Mouse (Mus musculus): Measurements from ENCODE around the gene Snapc2.

The Snapc2 gene

GRCm38 (mm10) chr8:4252934-4253841 is at the start of gene Snapc2:
Gene Snapc2 (plus strand): TSS chr8:4253080.
- DNase-seq: peak; percentile 93

GRCm38 (mm10) chr8:4205246-4206123 is 47.4 kb upstream of the Snapc2 start:
- no peak for DNase-seq

GRCm38 (mm10) chr8:4206182-4207015 is 46.5 kb upstream of the Snapc2 start:
- peak; percentile 60 for DNase-seq

GRCm38 (mm10) chr8:4207016-4207350 is 45.9 kb upstream of the Snapc2 start:
- DNase-seq: no peak

- no peak for DNase-seq
Observed at GRCm38 (mm10) chr8:4211097-4211496, 41.8 kb upstream of the Snapc2 start.

GRCm38 (mm10) chr8:4212809-4213209 is 40.1 kb upstream of the Snapc2 start:
- no peak for DNase-seq

GRCm38 (mm10) chr8:4213210-4214005 is 39.5 kb upstream of the Snapc2 start:
- peak; percentile 55 for DNase-seq

- peak; percentile 46 for DNase-seq
Observed at GRCm38 (mm10) chr8:4214006-4214980, 38.6 kb upstream of the Snapc2 start.

GRCm38 (mm10) chr8:4216296-4216695 is 36.6 kb upstream of the Snapc2 start:
- DNase-seq: no peak

GRCm38 (mm10) chr8:4216791-4217621 is 35.9 kb upstream of the Snapc2 start, which contains the start of gene Prr36:
Gene Prr36 (minus strand): TSS chr8:4217459.
- DNase-seq: peak; percentile 81

GRCm38 (mm10) chr8:4219617-4220016 is 33.3 kb upstream of the Snapc2 start:
- no peak for DNase-seq

- DNase-seq: no peak
Observed at GRCm38 (mm10) chr8:4222059-4222458, 30.8 kb upstream of the Snapc2 start.

- DNase-seq: no peak
Observed at GRCm38 (mm10) chr8:4226323-4226722, 26.6 kb upstream of the Snapc2 start.

GRCm38 (mm10) chr8:4226739-4227347 is 26.0 kb upstream of the Snapc2 start, which contains the start of gene Lrrc8e:
Gene Lrrc8e (plus strand): TSS chr8:4226827.
- no peak for DNase-seq

GRCm38 (mm10) chr8:4227919-4228318 is 25.0 kb upstream of the Snapc2 start:
- DNase-seq: no peak

GRCm38 (mm10) chr8:4229784-4230183 is 23.1 kb upstream of the Snapc2 start:
- DNase-seq: no peak

GRCm38 (mm10) chr8:4230612-4231351 is 22.1 kb upstream of the Snapc2 start:
- DNase-seq: no peak

- DNase-seq: no peak
Observed at GRCm38 (mm10) chr8:4237814-4238433, 15.0 kb upstream of the Snapc2 start.

Measured in cerebellum, adult 9-11 months (tissue).